Mouse (Mus musculus) heart, adult 2 months (tissue): ENCODE results near the gene Gm11084. TPM values are rescaled to one million over a fixed set of nuclear protein-coding genes. Genes with fewer than 3 reads are reported as not detected.
A peak's percentile ranks its signal among the peaks of the same experiment; 100 is the strongest.

ENCODE experiments used
- DNase-seq, 2 experiments: peaks; one replicate each; pipeline ENCODE4 v3.0.0; 2021
- H3K27ac ChIP-seq: fragments of 200-600 bp; 2 replicates; pipeline ENCODE4 v1.8.1; 2022
- H3K27me3 ChIP-seq: fragments of 200-500 bp; 2 replicates; pipeline ENCODE4 v1.6.1; 2012; ENCODE audit warnings: mild to moderate bottlenecking, low read length, inconsistent platforms, mixed read lengths; ENCODE audit not compliant: control insufficient read depth, insufficient read depth
- H3K36me3 ChIP-seq: fragments of 200-500 bp; 2 replicates; pipeline ENCODE4 v1.6.1; 2012; ENCODE audit warnings: low read length, inconsistent platforms; ENCODE audit not compliant: control insufficient read depth, insufficient read depth
- H3K4me1 ChIP-seq: fragments of 200-500 bp; 2 replicates; pipeline ENCODE4 v1.6.1; 2011; ENCODE audit warnings: low read length; ENCODE audit not compliant: control insufficient read depth, insufficient read depth
- H3K4me3 ChIP-seq: fragments of 200-600 bp; 2 replicates; pipeline ENCODE4 v1.8.1; 2022
- H3K79me2 ChIP-seq: fragments of 200-500 bp; replicated peaks from 2 replicates; pipeline ENCODE4 v1.6.1; 2012; ENCODE audit warnings: mild to moderate bottlenecking, inconsistent platforms, low read length, moderate library complexity, mixed read lengths; ENCODE audit not compliant: control insufficient read depth, insufficient read depth
- H3K9ac ChIP-seq: fragments of 200-500 bp; 2 replicates; pipeline ENCODE4 v1.6.1; 2012; ENCODE audit warnings: low read depth, mild to moderate bottlenecking, control low read depth, inconsistent platforms, low read length, mixed read lengths
- CTCF ChIP-seq: fragments of 200-600 bp; IDR thresholded peaks from 2 replicates; pipeline ENCODE4 v1.8.1; 2022; ENCODE audit warnings: antibody characterized with exemption, mild to moderate bottlenecking, moderate library complexity
- EP300 ChIP-seq: fragments of 200-500 bp; IDR thresholded peaks from 2 replicates; pipeline ENCODE4 v1.6.1; 2011; ENCODE audit warnings: low read depth, low read length, control low read depth; ENCODE audit not compliant: insufficient read depth
- POLR2A ChIP-seq: fragments of 200-500 bp; IDR thresholded peaks from 2 replicates; pipeline ENCODE4 v1.6.1; 2011; ENCODE audit warnings: mild to moderate bottlenecking, low read depth, low read length, control low read depth; ENCODE audit not compliant: insufficient read depth
- WGBS: fragments of 180-500 bp; shearing (Covaris S2); methylation state at CpG from one replicate; pipeline ENCODE4 v1.1.7; 2018; 5-methylcytosine and 5-hydroxymethylcytosine counted together
- intact Hi-C: fragments of 180-260 bp; cut with DNase I; formaldehyde crosslinking; loops from one replicate; pipeline ENCODE4 v1.15.1; 2025
- polyA plus RNA-seq: library from polyadenylated mRNA; depleted of rRNA; stranded (reverse); fragments of >200 nt; gene quantifications from 2 replicates; pipeline ENCODE4 v1.2.3, GENCODE M21; 2012
- total RNA-seq, 2 experiments: library from RNA; stranded (reverse); gene quantifications; 2 replicates each; pipeline ENCODE4 v1.2.3; 2021

The Gm11084 gene
- total and polyA plus RNA-seq, 3 experiments: not detected

DNA sequence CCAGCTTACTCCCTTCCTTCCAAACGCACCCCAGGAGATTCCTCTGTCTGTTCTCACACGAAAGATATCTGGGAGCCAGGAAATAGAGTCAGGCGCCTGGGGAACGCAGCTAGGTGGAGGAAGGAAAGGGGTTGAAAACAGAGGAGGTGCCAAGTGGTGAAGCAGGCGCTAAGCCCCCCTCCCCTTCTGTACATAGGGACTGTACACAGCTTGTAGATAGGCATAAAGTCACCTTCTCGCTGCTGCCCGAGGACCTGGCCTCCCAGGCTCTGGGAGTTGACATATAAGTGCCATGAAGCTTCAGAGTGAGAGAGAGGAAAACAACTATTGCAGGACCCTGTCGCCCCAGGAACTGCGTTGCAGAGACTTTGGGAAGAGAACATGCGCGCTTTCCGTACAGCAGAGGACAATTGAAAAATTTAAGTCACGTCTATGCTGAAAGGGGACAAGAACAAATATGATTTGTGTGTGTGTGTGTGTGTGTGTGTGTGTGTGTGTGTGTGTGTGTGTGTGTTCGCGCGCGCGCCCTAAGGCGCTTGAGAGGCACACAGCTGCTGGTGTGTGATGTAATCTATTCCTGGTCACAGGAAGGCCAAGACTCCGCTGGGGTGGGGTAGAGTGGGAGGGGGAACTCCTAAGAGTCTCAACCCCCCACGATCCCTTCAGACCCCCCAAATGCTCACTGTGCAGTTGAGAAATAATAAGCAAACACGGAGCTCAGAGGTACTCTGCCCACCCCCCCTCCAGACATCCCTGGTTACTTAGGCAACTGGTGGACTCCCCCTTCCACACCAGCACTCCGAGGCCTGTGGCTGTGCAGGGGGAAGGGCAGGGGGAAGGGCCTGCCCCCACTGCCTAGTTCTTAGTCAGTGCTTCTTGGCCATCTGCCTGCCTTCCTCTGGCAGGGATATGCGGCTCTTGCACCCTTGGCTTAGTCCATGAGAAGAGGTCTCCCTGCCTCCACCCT lies 17.5 kb upstream of the Gm11084 start:
- Histone ChIP-seq H3K27me3 (no peaks in the 10 kb centered on the region), H3K9ac (peak overlapping the region; percentile 51), H3K79me2 (no peaks in the 10 kb centered on the region), H3K36me3 (peaks cover 2% of the 10 kb centered on the region), H3K4me3 (peak overlapping the region; percentile 36), H3K4me1 (peaks cover 16% of the 10 kb centered on the region), H3K27ac (peak overlapping the region; percentile 97)
- DNase-seq: peak; percentile 88 to 93
- TF ChIP-seq EP300 (peak; percentile 61; the same call in 1 of the 2 replicates), CTCF (no peak), POLR2A (peak; percentile 33; the same call in 1 of the 2 replicates)
- 4% methylated on average over 24 of the region's 24 CpGs for WGBS
- intact Hi-C loops: loop anchor here (2.0 to 5.0 kb wide), 2 partner anchors 23 to 43 kb away; partner anchors contain the start of gene Sp3

- Histone ChIP-seq H3K27me3 (no peaks in the 10 kb centered on the region), H3K4me1 (peaks cover 16% of the 10 kb centered on the region), H3K4me3 (peak overlapping the region; percentile 36), H3K36me3 (peaks cover 2% of the 10 kb centered on the region), H3K27ac (peak overlapping the region; percentile 97), H3K79me2 (no peaks in the 10 kb centered on the region), H3K9ac (peak overlapping the region; percentile 78)
- 17% methylated on average over 12 of the region's 12 CpGs for WGBS
- no peak for TF ChIP-seq CTCF
- TF ChIP-seq POLR2A: no peak
- TF ChIP-seq EP300: no peak
- peak; percentile 72 to 84 for DNase-seq
- intact Hi-C loops: loop anchor here (2.0 to 5.0 kb wide), 2 partner anchors 22 to 44 kb away; partner anchors contain the start of gene Sp3
Observed at GRCm38 (mm10) chr2:73003049-73003448, 16.5 kb upstream of the Gm11084 start.

DNA sequence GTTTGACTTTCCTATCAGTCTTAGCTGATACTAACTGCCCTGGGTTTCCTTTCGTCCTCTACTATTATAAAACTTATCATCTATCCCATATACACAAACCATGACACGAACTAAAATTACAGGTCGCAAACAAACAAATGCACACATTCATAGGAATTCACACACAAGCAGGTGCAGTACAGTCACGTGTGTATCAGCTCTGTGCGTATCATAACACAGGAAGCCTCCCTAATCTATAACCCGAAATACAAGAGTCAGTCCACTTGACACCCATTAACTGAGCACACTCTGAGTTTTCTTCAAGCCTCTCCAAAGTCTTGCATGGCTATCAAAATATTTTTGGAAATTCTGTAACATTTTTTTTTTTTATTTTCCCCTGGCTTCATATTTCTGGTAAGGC lies 15.9 kb upstream of the Gm11084 start:
- DNase-seq: no peak
- no peak for TF ChIP-seq EP300
- TF ChIP-seq POLR2A: no peak
- no peak for TF ChIP-seq CTCF
- WGBS: 66% methylated on average over 6 of the region's 6 CpGs
- Histone ChIP-seq H3K4me3 (no peak overlapping the region), H3K4me1 (peaks cover 18% of the 10 kb centered on the region), H3K9ac (no peak overlapping the region), H3K27me3 (no peaks in the 10 kb centered on the region), H3K79me2 (no peaks in the 10 kb centered on the region), H3K36me3 (peaks cover 2% of the 10 kb centered on the region), H3K27ac (peak overlapping the region; percentile 47)
- intact Hi-C loops: loop anchor here (2.0 to 5.0 kb wide), 2 partner anchors 22 to 45 kb away; partner anchors contain the start of gene Sp3

GRCm38 (mm10) chr2:73001994-73002393 lies 15.5 kb upstream of the Gm11084 start:
- WGBS: 67% methylated on average over 5 of the region's 5 CpGs
- intact Hi-C loops: loop anchor here (2.0 to 5.0 kb wide), 2 partner anchors 21 to 45 kb away; partner anchors contain the start of gene Sp3
- H3K4me1 ChIP-seq: peaks cover 19% of the 10 kb centered on the region

DNA sequence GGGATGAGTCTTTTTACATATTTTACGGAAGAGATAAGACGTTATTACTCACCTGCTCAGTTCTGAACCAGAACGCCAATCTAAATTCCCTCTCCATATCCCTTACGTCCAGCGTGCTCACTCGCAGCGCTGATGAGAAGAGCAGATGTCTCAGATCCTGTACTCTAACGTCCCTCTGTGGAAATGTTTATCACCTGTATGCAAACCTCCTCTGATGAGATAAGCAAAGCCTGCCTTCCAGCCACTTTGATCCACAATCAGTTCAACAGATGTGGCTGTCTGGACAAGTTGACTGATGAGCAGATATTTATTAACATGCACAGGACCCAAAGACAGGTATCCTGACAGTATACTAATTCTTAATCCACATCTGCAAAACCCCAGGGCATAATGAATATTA lies 13.7 kb upstream of the Gm11084 start:
- DNase-seq: no peak
- Histone ChIP-seq H3K9ac (no peak overlapping the region), H3K36me3 (peaks cover 2% of the 10 kb centered on the region), H3K4me1 (peaks cover 26% of the 10 kb centered on the region), H3K4me3 (no peak overlapping the region), H3K27me3 (no peaks in the 10 kb centered on the region), H3K27ac (no peak overlapping the region), H3K79me2 (no peaks in the 10 kb centered on the region)
- intact Hi-C loops: loop anchor here (5.0 kb wide), 1 partner anchor 47 kb away; no protein-coding TSS in a partner anchor
- 58% methylated on average over 8 of the region's 8 CpGs for WGBS
- TF ChIP-seq EP300 (no peak), POLR2A (no peak), CTCF (no peak)

More at GRCm38 (mm10) chr2:73001994-73002393, 15.5 kb upstream of the Gm11084 start:
- H3K79me2 ChIP-seq: no peaks in the 10 kb centered on the region
- peaks cover 2% of the 10 kb centered on the region for H3K36me3 ChIP-seq
- H3K4me3 ChIP-seq: no peak overlapping the region
- H3K27ac ChIP-seq: peak overlapping the region; percentile 47; the same call in 1 of the 2 replicates
- TF ChIP-seq POLR2A (no peak), EP300 (no peak), CTCF (no peak)
- H3K27me3 ChIP-seq: no peaks in the 10 kb centered on the region
- DNase-seq: no peak
- H3K9ac ChIP-seq: no peak overlapping the region
